Mouse (Mus musculus): Measurements from ENCODE around the gene Eno3. TPM values are rescaled to one million over a fixed set of nuclear protein-coding genes. Genes with fewer than 3 reads are reported as not detected.

The Eno3 gene
- polyA plus RNA-seq, 1 experiment from 2014 or later: 12.7 TPM

GRCm38 (mm10) chr11:70648512-70648911 is 8.5 kb upstream of the Eno3 start:
- H3K9me3 ChIP-seq (ENCODE audit: low read depth, low read length): no peaks in the 10 kb centered on the region
- H3K4me2 ChIP-seq: peak overlapping the region; percentile 98
- H3K4me1 ChIP-seq (ENCODE audit: insufficient read depth): peaks cover 11% of the 10 kb centered on the region
- H3K4me3 ChIP-seq (ENCODE audit: low read depth, low read length): peak overlapping the region; percentile 74
- 74% methylated on average over 4 of the region's 4 CpGs for WGBS
- H3K27ac ChIP-seq (ENCODE audit: low read depth): peak overlapping the region; percentile 95; the same call in 1 of the 2 replicates
- no peak for TF ChIP-seq CTCF (IDR thresholded peaks at IDR 0.05; ENCODE audit: low read depth)
- no peak for ATAC-seq (ENCODE audit: insufficient read depth)
- no peak for DNase-seq
- peaks cover 80% of the 10 kb centered on the region for H3K36me3 ChIP-seq (ENCODE audit: insufficient read depth)
- peak overlapping the region; percentile 84 for H3K9ac ChIP-seq
- H3K27me3 ChIP-seq (ENCODE audit: insufficient read depth, low read length): no peaks in the 10 kb centered on the region

GRCm38 (mm10) chr11:70649185-70649734 is 7.7 kb upstream of the Eno3 start:
- Histone ChIP-seq H3K4me2 (peak overlapping the region; percentile 98), H3K4me1 (ENCODE audit: insufficient read depth) (peaks cover 11% of the 10 kb centered on the region), H3K9ac (no peak overlapping the region), H3K36me3 (ENCODE audit: insufficient read depth) (peaks cover 73% of the 10 kb centered on the region), H3K27me3 (ENCODE audit: insufficient read depth, low read length) (no peaks in the 10 kb centered on the region), H3K4me3 (ENCODE audit: low read depth, low read length) (peak overlapping the region; percentile 74), H3K27ac (ENCODE audit: low read depth) (no peak overlapping the region), H3K9me3 (ENCODE audit: low read depth, low read length) (no peaks in the 10 kb centered on the region)
- WGBS: 78% methylated on average over 8 of the region's 8 CpGs
- no peak for TF ChIP-seq CTCF (IDR thresholded peaks at IDR 0.05; ENCODE audit: low read depth)
- no peak for DNase-seq
- no peak for ATAC-seq (ENCODE audit: insufficient read depth)

GRCm38 (mm10) chr11:70650322-70651175 is 6.5 kb upstream of the Eno3 start:
- Histone ChIP-seq H3K27ac (ENCODE audit: low read depth) (peak overlapping the region; percentile 18; the same call in 1 of the 2 replicates), H3K27me3 (ENCODE audit: insufficient read depth, low read length) (no peaks in the 10 kb centered on the region), H3K4me3 (ENCODE audit: low read depth, low read length) (peak overlapping the region; percentile 8)

GRCm38 (mm10) chr11:70651391-70651790 is 5.6 kb upstream of the Eno3 start:
- ATAC-seq (ENCODE audit: insufficient read depth) (no peak), DNase-seq (no peak)
- H3K4me2 ChIP-seq: peak overlapping the region; percentile 97
- peaks cover 7% of the 10 kb centered on the region for H3K4me1 ChIP-seq (ENCODE audit: insufficient read depth)
- WGBS: 57% methylated on average over 2 of the region's 2 CpGs
- TF ChIP-seq CTCF (IDR thresholded peaks at IDR 0.05; ENCODE audit: low read depth): no peak
- H3K4me3 ChIP-seq (ENCODE audit: low read depth, low read length): peak overlapping the region; percentile 8
- H3K27me3 ChIP-seq (ENCODE audit: insufficient read depth, low read length): no peaks in the 10 kb centered on the region
- H3K9me3 ChIP-seq (ENCODE audit: low read depth, low read length): no peaks in the 10 kb centered on the region
- no peak overlapping the region for H3K27ac ChIP-seq (ENCODE audit: low read depth)
- H3K9ac ChIP-seq: no peak overlapping the region
- peaks cover 57% of the 10 kb centered on the region for H3K36me3 ChIP-seq (ENCODE audit: insufficient read depth)

More at GRCm38 (mm10) chr11:70650322-70651175, 6.5 kb upstream of the Eno3 start:
- ATAC-seq (ENCODE audit: insufficient read depth) (no peak), DNase-seq (no peak)
- no peak overlapping the region; the same call in 1 of the 2 replicates for H3K9ac ChIP-seq
- no peak for TF ChIP-seq CTCF (IDR thresholded peaks at IDR 0.05; ENCODE audit: low read depth)
- H3K9me3 ChIP-seq (ENCODE audit: low read depth, low read length): no peaks in the 10 kb centered on the region
- H3K4me2 ChIP-seq: peak overlapping the region; percentile 97; the same call in 1 of the 2 replicates
- WGBS: 68% methylated on average over 12 of the region's 12 CpGs
- H3K36me3 ChIP-seq (ENCODE audit: insufficient read depth): peaks cover 60% of the 10 kb centered on the region
- H3K4me1 ChIP-seq (ENCODE audit: insufficient read depth): peaks cover 8% of the 10 kb centered on the region

- WGBS: 45% methylated on average over 12 of the region's 12 CpGs
- peak overlapping the region; percentile 97 for H3K9ac ChIP-seq
- H3K4me3 ChIP-seq (ENCODE audit: low read depth, low read length): peak overlapping the region; percentile 100
- peaks cover 15% of the 10 kb centered on the region for H3K4me1 ChIP-seq (ENCODE audit: insufficient read depth)
- no peak for TF ChIP-seq CTCF (IDR thresholded peaks at IDR 0.05; ENCODE audit: low read depth)
- DNase-seq (no peak), ATAC-seq (ENCODE audit: insufficient read depth) (no peak)
- no peaks in the 10 kb centered on the region for H3K27me3 ChIP-seq (ENCODE audit: insufficient read depth, low read length)
- peaks cover 57% of the 10 kb centered on the region for H3K36me3 ChIP-seq (ENCODE audit: insufficient read depth)
- H3K4me2 ChIP-seq: peak overlapping the region; percentile 97
- H3K9me3 ChIP-seq (ENCODE audit: low read depth, low read length): no peaks in the 10 kb centered on the region
- peak overlapping the region; percentile 99 for H3K27ac ChIP-seq (ENCODE audit: low read depth)
Observed at GRCm38 (mm10) chr11:70652029-70652883, 4.7 kb upstream of the Eno3 start.

- Histone ChIP-seq H3K9ac (peak overlapping the region; percentile 97), H3K4me2 (peak overlapping the region; percentile 97), H3K4me3 (ENCODE audit: low read depth, low read length) (peak overlapping the region; percentile 100), H3K9me3 (ENCODE audit: low read depth, low read length) (no peaks in the 10 kb centered on the region), H3K27me3 (ENCODE audit: insufficient read depth, low read length) (no peaks in the 10 kb centered on the region), H3K36me3 (ENCODE audit: insufficient read depth) (peaks cover 53% of the 10 kb centered on the region), H3K4me1 (ENCODE audit: insufficient read depth) (peaks cover 22% of the 10 kb centered on the region), H3K27ac (ENCODE audit: low read depth) (peak overlapping the region; percentile 99)
- WGBS: 43% methylated on average over 6 of the region's 6 CpGs
- DNase-seq: no peak
- no peak for TF ChIP-seq CTCF (IDR thresholded peaks at IDR 0.05; ENCODE audit: low read depth)
- no peak for ATAC-seq (ENCODE audit: insufficient read depth)
Observed at GRCm38 (mm10) chr11:70652884-70653344, 4.1 kb upstream of the Eno3 start.
